Mouse (Mus musculus): ENCODE measurements at regions not wholly inside any gene's neighbourhood (a gene's known extent, or its start where the extent isn't known, plus 50 kb on each side); places are given as distances from the start of the nearest gene placed in this dataset.
A peak's percentile ranks its signal among the peaks of the same experiment; 100 is the strongest.

GRCm38 (mm10) chr10:99570190-99570589 is 189.3 kb downstream of the Csl start:
- H3K27me3 ChIP-seq (replicated peaks; ENCODE audit: control insufficient read depth, insufficient read depth, low read length): no peaks in the 10 kb centered on the region
- DNase-seq (ENCODE audit: low spot score) (no peak), ATAC-seq (peak; percentile 65)
- peaks cover under 1% of the 10 kb centered on the region; the same call in 1 of the 2 replicates for H3K4me1 ChIP-seq (ENCODE audit: control insufficient read depth, insufficient read depth, low read length)
- no peaks in the 10 kb centered on the region for H3K36me3 ChIP-seq (ENCODE audit: control insufficient read depth, insufficient read depth, low read length)
- H3K27ac ChIP-seq (ENCODE audit: low read depth, low read length): no peak overlapping the region
- H3K9me3 ChIP-seq (replicated peaks; ENCODE audit: control insufficient read depth, low read length): no peaks in the 10 kb centered on the region
- no peak overlapping the region for H3K9ac ChIP-seq (ENCODE audit: low read length)
- no peak overlapping the region for H3K4me3 ChIP-seq (ENCODE audit: low read depth, low read length)
- no peak overlapping the region for H3K4me2 ChIP-seq (ENCODE audit: low read length)
- WGBS: 22% methylated on average over 2 of the region's 2 CpGs

- H3K4me3 ChIP-seq (ENCODE audit: low read depth, low read length): no peak overlapping the region
- DNase-seq (ENCODE audit: low spot score) (no peak), ATAC-seq (no peak)
- H3K27me3 ChIP-seq (replicated peaks; ENCODE audit: control insufficient read depth, insufficient read depth, low read length): no peaks in the 10 kb centered on the region
- no peaks in the 10 kb centered on the region for H3K36me3 ChIP-seq (ENCODE audit: control insufficient read depth, insufficient read depth, low read length)
- no peak overlapping the region for H3K4me2 ChIP-seq (ENCODE audit: low read length)
- no peaks in the 10 kb centered on the region for H3K9me3 ChIP-seq (replicated peaks; ENCODE audit: control insufficient read depth, low read length)
- WGBS: 79% methylated on average over 14 of the region's 14 CpGs
- H3K27ac ChIP-seq (ENCODE audit: low read depth, low read length): no peak overlapping the region
- H3K9ac ChIP-seq (ENCODE audit: low read length): no peak overlapping the region
- peaks cover 5% of the 10 kb centered on the region; the same call in 1 of the 2 replicates for H3K4me1 ChIP-seq (ENCODE audit: control insufficient read depth, insufficient read depth, low read length)
Observed at GRCm38 (mm10) chr10:99573997-99574396, 185.5 kb downstream of the Csl start.

GRCm38 (mm10) chr10:99575294-99575693 is 184.2 kb downstream of the Csl start:
- DNase-seq (ENCODE audit: low spot score) (peak; percentile 84), ATAC-seq (peak; percentile 49; the same call in 1 of the 2 replicates)
- H3K27ac ChIP-seq (ENCODE audit: low read depth, low read length): no peak overlapping the region
- no peak overlapping the region for H3K4me2 ChIP-seq (ENCODE audit: low read length)
- no peaks in the 10 kb centered on the region for H3K9me3 ChIP-seq (replicated peaks; ENCODE audit: control insufficient read depth, low read length)
- no peak overlapping the region for H3K4me3 ChIP-seq (ENCODE audit: low read depth, low read length)
- H3K36me3 ChIP-seq (ENCODE audit: control insufficient read depth, insufficient read depth, low read length): no peaks in the 10 kb centered on the region
- H3K27me3 ChIP-seq (replicated peaks; ENCODE audit: control insufficient read depth, insufficient read depth, low read length): no peaks in the 10 kb centered on the region
- H3K4me1 ChIP-seq (ENCODE audit: control insufficient read depth, insufficient read depth, low read length): peaks cover 5% of the 10 kb centered on the region; the same call in 1 of the 2 replicates
- H3K9ac ChIP-seq (ENCODE audit: low read length): no peak overlapping the region
- WGBS: 64% methylated on average over 7 of the region's 7 CpGs

GRCm38 (mm10) chr10:99576301-99576700 is 183.2 kb downstream of the Csl start:
- DNase-seq (ENCODE audit: low spot score) (no peak), ATAC-seq (no peak)
- H3K9me3 ChIP-seq (replicated peaks; ENCODE audit: control insufficient read depth, low read length): no peaks in the 10 kb centered on the region
- no peak overlapping the region for H3K4me3 ChIP-seq (ENCODE audit: low read depth, low read length)
- peaks cover 5% of the 10 kb centered on the region; the same call in 1 of the 2 replicates for H3K4me1 ChIP-seq (ENCODE audit: control insufficient read depth, insufficient read depth, low read length)
- no peaks in the 10 kb centered on the region for H3K27me3 ChIP-seq (replicated peaks; ENCODE audit: control insufficient read depth, insufficient read depth, low read length)
- no peaks in the 10 kb centered on the region for H3K36me3 ChIP-seq (ENCODE audit: control insufficient read depth, insufficient read depth, low read length)
- no peak overlapping the region for H3K27ac ChIP-seq (ENCODE audit: low read depth, low read length)
- WGBS: 63% methylated on average over 5 of the region's 5 CpGs
- no peak overlapping the region for H3K4me2 ChIP-seq (ENCODE audit: low read length)
- no peak overlapping the region for H3K9ac ChIP-seq (ENCODE audit: low read length)

DNA sequence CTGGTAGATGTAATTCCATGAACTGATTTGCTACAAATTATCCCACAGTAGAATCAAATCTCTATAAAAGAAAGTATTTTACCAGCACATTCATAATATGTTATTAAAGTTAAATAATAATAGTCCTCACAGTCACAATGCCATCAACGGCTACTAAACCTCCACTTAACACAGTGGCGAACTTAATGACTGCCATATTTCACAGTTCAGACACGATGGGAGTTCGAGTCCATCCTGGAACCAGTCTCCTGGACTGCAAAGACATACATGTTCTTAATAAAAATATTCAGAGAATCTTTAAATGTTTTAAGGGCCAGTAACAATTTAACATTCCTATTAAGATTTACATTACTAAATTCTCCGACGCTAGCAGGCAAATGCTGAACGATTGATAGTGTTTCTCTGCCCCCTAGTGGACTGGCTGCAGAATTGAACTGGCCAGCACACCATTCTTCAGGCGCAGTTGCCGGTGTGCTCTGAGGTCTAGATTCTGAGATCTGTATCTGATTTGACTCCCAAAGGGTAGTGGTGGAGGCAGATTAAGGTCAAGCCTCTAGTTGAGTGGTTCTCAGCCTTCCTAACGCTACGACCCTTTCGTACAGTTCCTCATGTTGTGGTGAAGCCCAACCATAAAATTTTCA is 182.3 kb downstream of the Csl start:
- Histone ChIP-seq H3K9ac (ENCODE audit: low read length) (no peak overlapping the region), H3K27me3 (replicated peaks; ENCODE audit: control insufficient read depth, insufficient read depth, low read length) (no peaks in the 10 kb centered on the region), H3K4me1 (ENCODE audit: control insufficient read depth, insufficient read depth, low read length) (peaks cover 5% of the 10 kb centered on the region; the same call in 1 of the 2 replicates), H3K36me3 (ENCODE audit: control insufficient read depth, insufficient read depth, low read length) (no peaks in the 10 kb centered on the region), H3K4me2 (ENCODE audit: low read length) (no peak overlapping the region), H3K27ac (ENCODE audit: low read depth, low read length) (no peak overlapping the region), H3K4me3 (ENCODE audit: low read depth, low read length) (no peak overlapping the region), H3K9me3 (replicated peaks; ENCODE audit: control insufficient read depth, low read length) (no peaks in the 10 kb centered on the region)
- 33% methylated on average over 12 of the region's 12 CpGs for WGBS
- peak; percentile 72 for ATAC-seq
- DNase-seq (ENCODE audit: low spot score): peak; percentile 86

DNA sequence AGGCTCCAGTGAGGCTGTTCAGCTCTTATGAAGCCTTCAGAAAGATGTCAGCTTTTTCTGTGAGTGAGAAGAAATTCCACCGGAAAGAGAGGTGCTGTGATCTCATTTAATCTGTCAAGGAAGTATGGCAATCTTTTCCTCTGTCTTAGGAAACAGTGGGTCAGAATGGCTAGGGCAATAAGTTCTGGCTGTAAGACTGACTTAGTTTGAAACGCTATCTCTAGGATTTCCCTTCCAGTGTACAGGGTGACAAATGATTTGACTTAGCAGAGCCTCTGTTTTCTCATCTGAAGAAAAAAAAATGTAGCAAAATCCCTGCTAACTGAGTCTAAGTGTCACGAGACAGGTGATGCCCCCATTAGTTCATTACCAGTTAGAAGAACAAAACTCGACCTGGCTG is 181.1 kb downstream of the Csl start:
- Histone ChIP-seq H3K4me2 (ENCODE audit: low read length) (no peak overlapping the region), H3K4me3 (ENCODE audit: low read depth, low read length) (no peak overlapping the region), H3K4me1 (ENCODE audit: control insufficient read depth, insufficient read depth, low read length) (peaks cover 5% of the 10 kb centered on the region; the same call in 1 of the 2 replicates), H3K9me3 (replicated peaks; ENCODE audit: control insufficient read depth, low read length) (no peaks in the 10 kb centered on the region), H3K9ac (ENCODE audit: low read length) (no peak overlapping the region), H3K27me3 (replicated peaks; ENCODE audit: control insufficient read depth, insufficient read depth, low read length) (no peaks in the 10 kb centered on the region), H3K36me3 (ENCODE audit: control insufficient read depth, insufficient read depth, low read length) (no peaks in the 10 kb centered on the region), H3K27ac (ENCODE audit: low read depth, low read length) (no peak overlapping the region)
- DNase-seq (ENCODE audit: low spot score) (no peak), ATAC-seq (no peak)
- 50% methylated on average over 4 of the region's 4 CpGs for WGBS

- Histone ChIP-seq H3K9ac (ENCODE audit: low read length) (no peak overlapping the region), H3K4me1 (ENCODE audit: control insufficient read depth, insufficient read depth, low read length) (peaks cover 5% of the 10 kb centered on the region; the same call in 1 of the 2 replicates), H3K9me3 (replicated peaks; ENCODE audit: control insufficient read depth, low read length) (no peaks in the 10 kb centered on the region), H3K4me3 (ENCODE audit: low read depth, low read length) (no peak overlapping the region), H3K27me3 (replicated peaks; ENCODE audit: control insufficient read depth, insufficient read depth, low read length) (no peaks in the 10 kb centered on the region), H3K36me3 (ENCODE audit: control insufficient read depth, insufficient read depth, low read length) (no peaks in the 10 kb centered on the region), H3K4me2 (ENCODE audit: low read length) (no peak overlapping the region), H3K27ac (ENCODE audit: low read depth, low read length) (no peak overlapping the region)
- no peak for ATAC-seq
- WGBS: 67% methylated on average over 8 of the region's 8 CpGs
- DNase-seq (ENCODE audit: low spot score): no peak
Observed at GRCm38 (mm10) chr10:99580191-99580590, 179.3 kb downstream of the Csl start.

DNA sequence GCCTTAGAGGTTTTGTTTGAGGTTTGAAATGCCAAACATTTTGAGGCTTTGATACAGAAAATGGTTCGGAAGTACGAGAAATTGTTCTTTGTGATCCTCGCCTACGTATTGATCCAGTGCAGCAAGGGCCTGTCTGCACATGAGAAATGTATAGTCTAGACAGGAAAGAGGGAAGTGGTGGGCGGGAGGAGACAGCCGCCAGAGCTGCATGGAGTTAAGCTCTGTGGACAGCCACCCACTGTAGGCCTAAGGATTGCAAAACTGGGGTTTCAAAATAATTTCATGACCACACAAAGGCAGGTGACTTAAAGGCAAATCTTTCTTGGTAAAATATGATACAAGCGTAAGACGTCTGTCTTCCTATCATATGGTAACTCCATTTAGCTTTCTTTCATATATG is 178.4 kb downstream of the Csl start:
- Histone ChIP-seq H3K27me3 (replicated peaks; ENCODE audit: control insufficient read depth, insufficient read depth, low read length) (no peaks in the 10 kb centered on the region), H3K9ac (ENCODE audit: low read length) (no peak overlapping the region), H3K27ac (ENCODE audit: low read depth, low read length) (no peak overlapping the region), H3K4me1 (ENCODE audit: control insufficient read depth, insufficient read depth, low read length) (no peaks in the 10 kb centered on the region), H3K4me3 (ENCODE audit: low read depth, low read length) (no peak overlapping the region), H3K4me2 (ENCODE audit: low read length) (no peak overlapping the region), H3K9me3 (replicated peaks; ENCODE audit: control insufficient read depth, low read length) (no peaks in the 10 kb centered on the region), H3K36me3 (ENCODE audit: control insufficient read depth, insufficient read depth, low read length) (no peaks in the 10 kb centered on the region)
- DNase-seq (ENCODE audit: low spot score): no peak
- no peak for ATAC-seq
- 88% methylated on average over 8 of the region's 8 CpGs for WGBS

DNA sequence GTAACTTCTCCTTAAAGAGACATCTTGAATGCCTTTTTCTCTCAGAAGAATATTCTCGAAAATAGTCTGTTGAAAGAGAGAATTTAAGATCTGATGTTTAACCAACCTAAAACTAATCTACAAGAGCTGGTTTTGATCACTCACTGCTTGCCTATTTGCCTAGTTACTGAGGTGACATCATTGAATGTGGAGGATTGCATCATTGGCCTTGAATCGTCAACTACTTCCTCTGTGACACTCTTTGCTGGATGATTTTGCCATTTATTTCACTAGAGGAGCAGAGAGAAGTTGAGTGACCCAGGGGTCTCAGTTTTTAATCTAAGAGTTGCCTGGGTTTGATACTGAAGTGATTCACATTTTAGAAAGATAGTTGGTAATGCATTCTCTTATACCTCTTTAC is 174.6 kb downstream of the Csl start:
- Histone ChIP-seq H3K27me3 (replicated peaks; ENCODE audit: control insufficient read depth, insufficient read depth, low read length) (no peaks in the 10 kb centered on the region), H3K36me3 (ENCODE audit: control insufficient read depth, insufficient read depth, low read length) (no peaks in the 10 kb centered on the region), H3K4me2 (ENCODE audit: low read length) (no peak overlapping the region), H3K9me3 (replicated peaks; ENCODE audit: control insufficient read depth, low read length) (no peaks in the 10 kb centered on the region), H3K9ac (ENCODE audit: low read length) (no peak overlapping the region), H3K4me1 (ENCODE audit: control insufficient read depth, insufficient read depth, low read length) (no peaks in the 10 kb centered on the region), H3K4me3 (ENCODE audit: low read depth, low read length) (no peak overlapping the region), H3K27ac (ENCODE audit: low read depth, low read length) (no peak overlapping the region)
- ATAC-seq (no peak), DNase-seq (ENCODE audit: low spot score) (no peak)
- 83% methylated on average over 2 of the region's 2 CpGs for WGBS
